Mouse (Mus musculus) E14TG2a.4 (cell line): ENCODE results near the gene Upk3b.

Source experiments
- CTCF ChIP-seq: conservative IDR thresholded peaks from 2 replicates; pipeline ENCODE4 v1.5.1; 2014; ENCODE audit warnings: low read length
- POU5F1 ChIP-seq: IDR thresholded peaks from 2 replicates; pipeline ENCODE4 v1.6.1; 2014; ENCODE audit warnings: low read length, borderline replicate concordance

- TF ChIP-seq CTCF: no peak
- no peak for TF ChIP-seq POU5F1
Measured at GRCm38 (mm10) chr5:136095089-136095488, 56.8 kb downstream of the Upk3b start.
